Mouse (Mus musculus) liver, embryonic 11.5 days (tissue): ENCODE measurements around the gene Gm10762. TPM values are rescaled to one million over a fixed set of nuclear protein-coding genes. Genes with fewer than 3 reads are reported as not detected.

Experiments used
- ATAC-seq: fragments of 200-750 bp; cut with Nextera tagmentation; replicated peaks from 2 replicates; pipeline ENCODE4 v1.8.0; 2017; ENCODE audit warnings: moderate number of reproducible peaks, mild to moderate bottlenecking, moderate TSS enrichment, moderate library complexity; ENCODE audit not compliant: low FRiP score
- DNase-seq: peaks from one replicate; pipeline ENCODE4 v3.0.0-alpha.2; 2017; ENCODE audit warnings: low spot score
- H3K27ac ChIP-seq: fragments of 300-500 bp; sonication (generic); 2 replicates; pipeline ENCODE4 v1.5.1; 2014; ENCODE audit warnings: mild to moderate bottlenecking, low read depth, low read length, control low read depth
- H3K27me3 ChIP-seq: fragments of 300-500 bp; sonication (generic); replicated peaks from 2 replicates; pipeline ENCODE4 v1.6.1; 2014; ENCODE audit warnings: low read length, mixed read lengths; ENCODE audit not compliant: control insufficient read depth, insufficient read depth
- H3K36me3 ChIP-seq: fragments of 300-500 bp; sonication (generic); 2 replicates; pipeline ENCODE4 v1.6.1; 2014; ENCODE audit warnings: mild to moderate bottlenecking, low read length, moderate library complexity, mixed read lengths; ENCODE audit not compliant: control insufficient read depth, insufficient read depth
- H3K4me1 ChIP-seq: fragments of 300-500 bp; sonication (generic); replicated peaks from 2 replicates; pipeline ENCODE4 v1.6.1; 2014; ENCODE audit warnings: low read length, mixed read lengths; ENCODE audit not compliant: control insufficient read depth, insufficient read depth
- H3K4me2 ChIP-seq: fragments of 300-500 bp; sonication (generic); 2 replicates; pipeline ENCODE4 v1.6.1; 2014; ENCODE audit warnings: mild to moderate bottlenecking, control low read depth, moderate library complexity
- H3K4me3 ChIP-seq: fragments of 300-500 bp; sonication (generic); 2 replicates; pipeline ENCODE4 v1.5.1; 2014; ENCODE audit warnings: low read depth, low read length, control low read depth
- H3K9ac ChIP-seq: fragments of 300-500 bp; sonication (generic); 2 replicates; pipeline ENCODE4 v1.6.1; 2014; ENCODE audit warnings: low read depth, low read length, control low read depth
- H3K9me3 ChIP-seq: fragments of 300-500 bp; sonication (generic); 2 replicates; pipeline ENCODE4 v1.6.1; 2016; ENCODE audit warnings: low read length, inconsistent platforms, mixed read lengths; ENCODE audit not compliant: control insufficient read depth
- WGBS: fragments of 180-500 bp; shearing (Covaris S2); extraction: QIAGEN DNeasy Blood & Tissue Kit; methylation state at CpG from one replicate; pipeline ENCODE4 v1.1.7; 2014; 5-methylcytosine and 5-hydroxymethylcytosine counted together
- polyA plus RNA-seq: library from polyadenylated mRNA; unstranded; fragments of >200 nt; fragmentation: Nextera tagmentation; extraction: Ambion mirVana; gene quantifications from 2 replicates; pipeline ENCODE4 v1.2.1, GENCODE M21; 2014

Gm10762 gene
- polyA plus RNA-seq, 1 experiment from 2014 or later, result 8.7 TPM

- peak within 1 kb of the TSS; percentile 65 for H3K4me2 ChIP-seq
- no peaks in the 10 kb centered on the region for H3K27me3 ChIP-seq
- DNase-seq (peak; percentile 97), ATAC-seq (peak; percentile 96)
- peak within 1 kb of the TSS; percentile 76 for H3K4me3 ChIP-seq
- H3K27ac ChIP-seq, result peak within 1 kb of the TSS; percentile 97
- 1% methylated on average over 65 of the region's 65 CpGs for WGBS
- H3K9ac ChIP-seq, result peak within 1 kb of the TSS; percentile 96
- H3K9me3 ChIP-seq, result no peaks in the 10 kb centered on the region
- H3K4me1 ChIP-seq, result peaks cover 5% of the 10 kb centered on the region; the same call in 1 of the 2 replicates
- no peaks in the 10 kb centered on the region for H3K36me3 ChIP-seq
These were observed 614 bp downstream of the Gm10762 start, which contains the start of gene Zc3h6 for GRCm38 (mm10) chr2:128966641-128967580. Zc3h6 (plus strand) TSS chr2:128967402.

- 28% methylated on average over 6 of the region's 6 CpGs for WGBS
- H3K4me1 ChIP-seq, result peaks cover 5% of the 10 kb centered on the region; the same call in 1 of the 2 replicates
- no peaks in the 10 kb centered on the region for H3K36me3 ChIP-seq
- ATAC-seq (no peak), DNase-seq (no peak)
- no peaks in the 10 kb centered on the region for H3K9me3 ChIP-seq
- H3K27ac ChIP-seq, result peak overlapping the region; percentile 97; the same call in 1 of the 2 replicates
- H3K4me2 ChIP-seq, result peak overlapping the region; percentile 65
- H3K27me3 ChIP-seq, result no peaks in the 10 kb centered on the region
- no peak overlapping the region for H3K9ac ChIP-seq
- H3K4me3 ChIP-seq, result no peak overlapping the region; the same call in 1 of the 2 replicates
These were observed 1.3 kb downstream of the Gm10762 start for GRCm38 (mm10) chr2:128966236-128966635.

GRCm38 (mm10) chr2:128965505-128966105 is 1.9 kb downstream of the Gm10762 start:
- Histone ChIP-seq H3K4me3 (no peak overlapping the region), H3K27ac (peak overlapping the region; percentile 55), H3K9ac (peak overlapping the region; percentile 9; the same call in 1 of the 2 replicates), H3K4me1 (peaks cover 5% of the 10 kb centered on the region; the same call in 1 of the 2 replicates), H3K36me3 (no peaks in the 10 kb centered on the region), H3K4me2 (peak overlapping the region; percentile 40), H3K27me3 (no peaks in the 10 kb centered on the region), H3K9me3 (no peaks in the 10 kb centered on the region)
- DNase-seq (no peak), ATAC-seq (no peak)
- 68% methylated on average over 5 of the region's 5 CpGs for WGBS

GRCm38 (mm10) chr2:128954186-128954585 is 13.3 kb downstream of the Gm10762 start:
- Histone ChIP-seq H3K4me2 (no peak overlapping the region), H3K4me3 (no peak overlapping the region), H3K4me1 (no peaks in the 10 kb centered on the region), H3K9me3 (no peaks in the 10 kb centered on the region), H3K27ac (no peak overlapping the region), H3K9ac (no peak overlapping the region), H3K36me3 (no peaks in the 10 kb centered on the region), H3K27me3 (no peaks in the 10 kb centered on the region)
- ATAC-seq (no peak), DNase-seq (no peak)

GRCm38 (mm10) chr2:128947962-128948588 is 19.4 kb downstream of the Gm10762 start:
- ATAC-seq (no peak), DNase-seq (no peak)
- Histone ChIP-seq H3K27ac (no peak overlapping the region), H3K4me1 (no peaks in the 10 kb centered on the region), H3K36me3 (no peaks in the 10 kb centered on the region), H3K27me3 (no peaks in the 10 kb centered on the region), H3K9ac (no peak overlapping the region), H3K9me3 (no peaks in the 10 kb centered on the region), H3K4me3 (no peak overlapping the region), H3K4me2 (no peak overlapping the region)
- 36% methylated on average over 6 of the region's 6 CpGs for WGBS

GRCm38 (mm10) chr2:128943538-128944528 is 23.7 kb downstream of the Gm10762 start, which contains the start of gene Zc3h8:
Zc3h8 (minus strand) TSS chr2:128944077.
- peak; percentile 98 for DNase-seq
- no peaks in the 10 kb centered on the region for H3K9me3 ChIP-seq
- H3K4me1 ChIP-seq, result 0 out of 2 replicates have a peak, but pooled peaks cover 2% of the 10 kb centered on the region
- peak within 1 kb of the TSS; percentile 81 for H3K4me2 ChIP-seq
- ATAC-seq, result peak; percentile 94
- H3K27me3 ChIP-seq, result no peaks in the 10 kb centered on the region
- 1% methylated on average over 65 of the region's 65 CpGs for WGBS
- H3K9ac ChIP-seq, result peak within 1 kb of the TSS; percentile 81
- peaks cover 4% of the 10 kb centered on the region; the same call in 1 of the 2 replicates for H3K36me3 ChIP-seq
- peak within 1 kb of the TSS; percentile 69 for H3K4me3 ChIP-seq
- H3K27ac ChIP-seq, result peak within 1 kb of the TSS; percentile 70

- Histone ChIP-seq H3K27ac (no peak overlapping the region), H3K36me3 (peaks cover 13% of the 10 kb centered on the region; the same call in 1 of the 2 replicates), H3K9ac (no peak overlapping the region), H3K4me2 (no peak overlapping the region), H3K9me3 (no peaks in the 10 kb centered on the region), H3K27me3 (no peaks in the 10 kb centered on the region), H3K4me1 (no peaks in the 10 kb centered on the region), H3K4me3 (no peak overlapping the region)
- ATAC-seq (no peak), DNase-seq (no peak)
- WGBS, result 78% methylated on average over 3 of the region's 3 CpGs
These were observed 31.3 kb downstream of the Gm10762 start for GRCm38 (mm10) chr2:128936256-128936655.
